Mouse (Mus musculus): ENCODE measurements at regions not wholly inside any gene's neighbourhood (a gene's known extent, or its start where the extent isn't known, plus 50 kb on each side); places are given as distances from the start of the nearest gene placed in this dataset.

- TF ChIP-seq POLR2A (IDR thresholded peaks at IDR 0.05; ENCODE audit: low read depth, low read length) (no peak), CTCF (IDR thresholded peaks at IDR 0.05; ENCODE audit: extremely low read depth, insufficient read depth, insufficient read length, insufficient replicate concordance) (no peak)
These were observed 311.7 kb downstream of the Otol1 start for GRCm38 (mm10) chr3:70319139-70319538.

All from spleen, adult 2 months (tissue).